Mouse (Mus musculus) heart, embryonic 12.5 days (tissue): ENCODE data around the gene Hdac9. TPM values are rescaled to one million over a fixed set of nuclear protein-coding genes. Genes with fewer than 3 reads are reported as not detected.
"Not testable (repeated sequence)": the region's sequence is repeated elsewhere in the genome, so short reads cannot be mapped to it uniquely, and the experiment has no call there.

Experiments used
- ATAC-seq: fragments of 200-750 bp; cut with Nextera tagmentation; 2 replicates; pipeline ENCODE4 v1.8.0; 2017; ENCODE audit warnings: moderate TSS enrichment, moderate library complexity; ENCODE audit not compliant: insufficient number of reproducible peaks, low FRiP score
- H3K27ac ChIP-seq: fragments of 300-500 bp; sonication (generic); 2 replicates; pipeline ENCODE4 v1.5.1; 2016; ENCODE audit warnings: mild to moderate bottlenecking, moderate library complexity; ENCODE audit not compliant: poor library complexity, severe bottlenecking
- H3K27me3 ChIP-seq: fragments of 300-500 bp; sonication (generic); replicated peaks from 2 replicates; pipeline ENCODE4 v1.6.1; 2016; ENCODE audit warnings: mild to moderate bottlenecking, moderate library complexity
- H3K36me3 ChIP-seq: fragments of 300-500 bp; sonication (generic); 2 replicates; pipeline ENCODE4 v1.6.1; 2016; ENCODE audit warnings: mild to moderate bottlenecking, moderate library complexity
- H3K4me1 ChIP-seq: fragments of 300-500 bp; sonication (generic); replicated peaks from 2 replicates; pipeline ENCODE4 v1.6.1; 2016; ENCODE audit warnings: mild to moderate bottlenecking
- H3K4me2 ChIP-seq: fragments of 300-500 bp; sonication (generic); 2 replicates; pipeline ENCODE4 v1.6.1; 2016; ENCODE audit warnings: mild to moderate bottlenecking, moderate library complexity
- H3K4me3 ChIP-seq: fragments of 300-500 bp; sonication (generic); 2 replicates; pipeline ENCODE4 v1.5.1; 2016; ENCODE audit warnings: mild to moderate bottlenecking
- H3K9ac ChIP-seq: fragments of 300-500 bp; sonication (generic); 2 replicates; pipeline ENCODE4 v1.6.1; 2016; ENCODE audit warnings: mild to moderate bottlenecking, moderate library complexity
- H3K9me3 ChIP-seq: fragments of 300-500 bp; sonication (generic); replicated peaks from 2 replicates; pipeline ENCODE4 v1.6.1; 2016; ENCODE audit warnings: mild to moderate bottlenecking, moderate library complexity
- WGBS: fragments of 180-500 bp; shearing (Covaris S2); methylation state at CpG from one replicate; pipeline ENCODE4 v1.1.7; 2016; 5-methylcytosine and 5-hydroxymethylcytosine counted together
- polyA plus RNA-seq: library from polyadenylated mRNA; unstranded; fragments of >200 nt; fragmentation: Nextera tagmentation; extraction: Ambion mirVana; gene quantifications from 2 replicates; pipeline ENCODE4 v1.2.1, GENCODE M21; 2016

Gene Hdac9
- polyA plus RNA-seq, 1 experiment from 2014 or later, result 28.9 TPM

GRCm38 (mm10) chr12:34489629-34490028, 427.3 kb downstream of the Hdac9 start:
- no peaks in the 10 kb centered on the region for H3K36me3 ChIP-seq

GRCm38 (mm10) chr12:34487666-34488065, 429.2 kb downstream of the Hdac9 start:
- no peak overlapping the region for H3K4me3 ChIP-seq
- H3K4me1 ChIP-seq, result peaks cover 6% of the 10 kb centered on the region; the same call in 1 of the 2 replicates
- no peaks in the 10 kb centered on the region for H3K9me3 ChIP-seq
- WGBS, result 83% methylated on average over 1 of the region's 1 CpGs
- H3K9ac ChIP-seq, result no peak overlapping the region
- ATAC-seq, result no peak
- H3K36me3 ChIP-seq, result no peaks in the 10 kb centered on the region
- no peak overlapping the region for H3K4me2 ChIP-seq
- H3K27me3 ChIP-seq, result no peaks in the 10 kb centered on the region
- H3K27ac ChIP-seq, result no peak overlapping the region

More at GRCm38 (mm10) chr12:34489629-34490028, 427.3 kb downstream of the Hdac9 start:
- no peak for ATAC-seq
- H3K4me3 ChIP-seq, result no peak overlapping the region
- H3K4me2 ChIP-seq, result no peak overlapping the region
- H3K4me1 ChIP-seq, result peaks cover 6% of the 10 kb centered on the region; the same call in 1 of the 2 replicates
- no peak overlapping the region for H3K9ac ChIP-seq
- H3K27me3 ChIP-seq, result no peaks in the 10 kb centered on the region
- no peaks in the 10 kb centered on the region for H3K9me3 ChIP-seq
- H3K27ac ChIP-seq, result no peak overlapping the region

- no peak for ATAC-seq
- H3K27ac ChIP-seq, result no peak overlapping the region
- WGBS, result 57% methylated on average over 3 of the region's 3 CpGs
Observed at GRCm38 (mm10) chr12:34487021-34487420, 429.9 kb downstream of the Hdac9 start.

GRCm38 (mm10) chr12:34486016-34486415, 430.9 kb downstream of the Hdac9 start:
- Histone ChIP-seq H3K27ac (no peak overlapping the region), H3K4me1 (peaks cover 6% of the 10 kb centered on the region; the same call in 1 of the 2 replicates), H3K9ac (no peak overlapping the region), H3K36me3 (no peaks in the 10 kb centered on the region), H3K27me3 (no peaks in the 10 kb centered on the region), H3K9me3 (no peaks in the 10 kb centered on the region), H3K4me2 (no peak overlapping the region), H3K4me3 (no peak overlapping the region)
- no peak for ATAC-seq
- WGBS, result 79% methylated on average over 2 of the region's 2 CpGs

More at GRCm38 (mm10) chr12:34487021-34487420, 429.9 kb downstream of the Hdac9 start:
- no peaks in the 10 kb centered on the region for H3K9me3 ChIP-seq
- H3K4me2 ChIP-seq, result no peak overlapping the region
- H3K27me3 ChIP-seq, result no peaks in the 10 kb centered on the region
- no peak overlapping the region for H3K9ac ChIP-seq
- H3K36me3 ChIP-seq, result no peaks in the 10 kb centered on the region
- H3K4me3 ChIP-seq, result no peak overlapping the region
- H3K4me1 ChIP-seq, result peaks cover 6% of the 10 kb centered on the region; the same call in 1 of the 2 replicates

GRCm38 (mm10) chr12:34481702-34482101, 435.2 kb downstream of the Hdac9 start:
- whole genome bisulfite sequencing, result 90% methylated on average over 5 of the region's 5 CpGs
- Histone ChIP-seq H3K27me3 (no peaks in the 10 kb centered on the region), H3K9me3 (no peaks in the 10 kb centered on the region), H3K36me3 (no peaks in the 10 kb centered on the region), H3K4me3 (no peak overlapping the region), H3K9ac (no peak overlapping the region), H3K4me1 (peaks cover 5% of the 10 kb centered on the region; the same call in 1 of the 2 replicates), H3K27ac (no peak overlapping the region), H3K4me2 (no peak overlapping the region)
- no peak for ATAC-seq

- H3K27ac ChIP-seq, result no peak overlapping the region
- no peak overlapping the region for H3K4me3 ChIP-seq
- no peak overlapping the region for H3K9ac ChIP-seq
- no peaks in the 10 kb centered on the region for H3K9me3 ChIP-seq
- no peaks in the 10 kb centered on the region for H3K36me3 ChIP-seq
- H3K4me2 ChIP-seq, result no peak overlapping the region
- WGBS, result 62% methylated on average over 10 of the region's 10 CpGs
- no peak for ATAC-seq
- peaks cover 4% of the 10 kb centered on the region for H3K4me1 ChIP-seq
- no peaks in the 10 kb centered on the region for H3K27me3 ChIP-seq
Observed at GRCm38 (mm10) chr12:34472949-34473651, 443.8 kb downstream of the Hdac9 start.

- Histone ChIP-seq H3K36me3 (no peaks in the 10 kb centered on the region), H3K9me3 (no peaks in the 10 kb centered on the region), H3K27me3 (no peaks in the 10 kb centered on the region), H3K9ac (no peak overlapping the region), H3K4me3 (no peak overlapping the region), H3K27ac (no peak overlapping the region), H3K4me1 (peaks cover 4% of the 10 kb centered on the region), H3K4me2 (no peak overlapping the region)
- WGBS, result 56% methylated on average over 4 of the region's 4 CpGs
- no peak for ATAC-seq
Observed at GRCm38 (mm10) chr12:34472542-34472941, 444.4 kb downstream of the Hdac9 start.

- WGBS, result 79% methylated on average over 1 of the region's 1 CpGs
- H3K9me3 ChIP-seq, result no peaks in the 10 kb centered on the region
- no peak overlapping the region for H3K4me3 ChIP-seq
- no peak overlapping the region for H3K4me2 ChIP-seq
- no peak overlapping the region for H3K9ac ChIP-seq
- no peak for ATAC-seq
- H3K4me1 ChIP-seq, result no peaks in the 10 kb centered on the region
- no peaks in the 10 kb centered on the region for H3K27me3 ChIP-seq
- H3K27ac ChIP-seq, result no peak overlapping the region
- no peaks in the 10 kb centered on the region for H3K36me3 ChIP-seq
Observed at GRCm38 (mm10) chr12:34461728-34462127, 455.2 kb downstream of the Hdac9 start.

- Histone ChIP-seq H3K9ac (no peak overlapping the region), H3K27ac (peak overlapping the region; percentile 81), H3K27me3 (no peaks in the 10 kb centered on the region), H3K4me1 (peaks cover 7% of the 10 kb centered on the region), H3K4me3 (no peak overlapping the region), H3K9me3 (no peaks in the 10 kb centered on the region), H3K36me3 (no peaks in the 10 kb centered on the region), H3K4me2 (peak overlapping the region; percentile 13; the same call in 1 of the 2 replicates)
- no peak for ATAC-seq
- 55% methylated on average over 5 of the region's 5 CpGs for WGBS
Observed at GRCm38 (mm10) chr12:34452643-34453042, 464.3 kb downstream of the Hdac9 start.

- Histone ChIP-seq H3K36me3 (no peaks in the 10 kb centered on the region), H3K9me3 (no peaks in the 10 kb centered on the region), H3K27ac (no peak overlapping the region), H3K4me3 (no peak overlapping the region), H3K4me2 (no peak overlapping the region), H3K27me3 (no peaks in the 10 kb centered on the region), H3K4me1 (peaks cover 9% of the 10 kb centered on the region), H3K9ac (no peak overlapping the region)
- 46% methylated on average over 2 of the region's 2 CpGs for WGBS
- ATAC-seq, result no peak
Observed at GRCm38 (mm10) chr12:34451198-34451597, 465.7 kb downstream of the Hdac9 start.

GRCm38 (mm10) chr12:34444724-34445123, 472.2 kb downstream of the Hdac9 start:
- H3K27me3 ChIP-seq, H3K4me2 ChIP-seq, H3K9ac ChIP-seq, H3K4me3 ChIP-seq, H3K36me3 ChIP-seq, ATAC-seq, H3K9me3 ChIP-seq: not testable (repeated sequence)
- peaks cover 21% of the 10 kb centered on the region for H3K4me1 ChIP-seq
- 39% methylated on average over 1 of the region's 1 CpGs for WGBS
- H3K27ac ChIP-seq, result peak overlapping the region; percentile 92
